Mouse (Mus musculus): ENCODE data around the gene Psd4. TPM values are rescaled to one million over a fixed set of nuclear protein-coding genes. Genes with fewer than 3 reads are reported as not detected.

Psd4 gene
- total and polyA plus RNA-seq, 3 experiments: 54.8 to 66.8 (median 55.0) TPM

DNA sequence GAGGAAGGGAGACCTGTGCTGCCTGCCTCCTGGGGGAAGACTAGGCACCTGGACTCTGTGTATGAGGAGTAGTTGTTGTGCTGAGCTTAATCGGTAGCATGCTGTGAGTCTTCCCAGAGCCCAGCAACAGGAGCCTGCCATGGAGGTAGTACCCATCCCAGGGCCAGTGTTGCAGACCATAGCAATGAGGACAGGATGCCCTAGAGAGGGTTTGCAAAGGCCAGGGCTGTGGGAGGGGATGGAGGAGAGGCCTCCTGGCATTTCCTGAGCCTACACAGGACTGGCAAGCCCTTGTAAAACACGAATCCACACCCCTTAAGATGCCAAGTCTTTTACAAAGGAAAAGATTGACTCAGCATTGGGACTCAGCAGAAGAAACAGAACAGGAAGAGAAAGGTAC lies 49.7 kb downstream of the Psd4 start:
- Histone ChIP-seq H3K27ac (ENCODE audit: insufficient read depth, low read depth) (no peak overlapping the region), H3K9ac (ENCODE audit: insufficient read depth, low read depth) (no peak overlapping the region), H3K27me3 (replicated peaks) (no peaks in the 10 kb centered on the region), H3K36me3 (replicated peaks in 1 of 2; ENCODE audit: control insufficient read depth in 1 of 2, insufficient read depth in 1 of 2, low read length in 1 of 2) (no peaks in the 10 kb centered on the region), H3K9me3 (replicated peaks; ENCODE audit: low read length) (no peaks in the 10 kb centered on the region), H3K4me1 (ENCODE audit: control insufficient read depth in 1 of 2, insufficient read depth in 2 of 2) (no peaks in the 10 kb centered on the region), H3K79me2 (replicated peaks; ENCODE audit: control insufficient read depth, extremely low read depth, insufficient read depth, poor library complexity, severe bottlenecking) (no peaks in the 10 kb centered on the region), H3K4me3 (replicated peaks in 1 of 3; ENCODE audit: low read depth in 2 of 3, low read length in 2 of 3, poor library complexity in 1 of 3) (no peak overlapping the region), H3K4me2 (ENCODE audit: insufficient read depth, low read depth, poor library complexity, severe bottlenecking) (no peak overlapping the region)
- in situ Hi-C loops (cut with MboI; ENCODE audit: low pct_ligation_motif_present, low pct_unique_long_range_greater_than_20kb, low sequenced_read_pairs) (loop anchor here (25.0 kb wide), 1 partner anchor 345 kb away; the partner anchor contains the start of gene Cacna1b), dilution Hi-C loops (cut with MboI; ENCODE audit: extremely low pct_ligation_motif_present, extremely low pct_unique_long_range_greater_than_20kb, low sequenced_read_pairs) (no loop called here)
- DNase-seq (ENCODE audit: extremely low read depth): no peak
- no peak for TF ChIP-seq POLR2A (IDR thresholded peaks at IDR 0.05; ENCODE audit: low read depth, low read length)

DNA sequence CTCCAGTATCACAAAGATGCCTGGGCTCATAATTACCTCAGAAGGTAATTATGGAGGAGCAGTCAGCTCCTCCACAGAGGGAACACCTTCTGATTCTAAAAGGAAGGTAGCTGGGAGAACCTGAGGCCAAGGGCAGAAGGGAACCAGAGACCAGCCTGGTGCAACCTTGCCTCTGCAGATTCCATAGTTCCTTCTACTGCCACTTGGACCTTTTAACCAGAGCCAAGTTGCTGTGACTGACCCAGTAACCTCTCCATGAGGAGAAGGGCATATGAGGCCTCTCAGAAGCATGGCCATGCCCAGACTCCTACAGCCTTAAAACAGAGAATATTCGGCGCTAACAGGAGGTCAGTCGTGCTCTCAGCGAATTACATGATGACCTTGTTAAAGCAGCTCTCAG lies 50.2 kb downstream of the Psd4 start:
- Histone ChIP-seq H3K36me3 (replicated peaks in 1 of 2; ENCODE audit: control insufficient read depth in 1 of 2, insufficient read depth in 1 of 2, low read length in 1 of 2) (no peaks in the 10 kb centered on the region), H3K4me1 (ENCODE audit: control insufficient read depth in 1 of 2, insufficient read depth in 2 of 2) (no peaks in the 10 kb centered on the region), H3K27ac (ENCODE audit: insufficient read depth, low read depth) (no peak overlapping the region), H3K4me2 (ENCODE audit: insufficient read depth, low read depth, poor library complexity, severe bottlenecking) (no peak overlapping the region), H3K9ac (ENCODE audit: insufficient read depth, low read depth) (no peak overlapping the region), H3K79me2 (replicated peaks; ENCODE audit: control insufficient read depth, extremely low read depth, insufficient read depth, poor library complexity, severe bottlenecking) (no peaks in the 10 kb centered on the region), H3K9me3 (replicated peaks; ENCODE audit: low read length) (no peaks in the 10 kb centered on the region), H3K27me3 (replicated peaks) (no peaks in the 10 kb centered on the region), H3K4me3 (replicated peaks in 1 of 3; ENCODE audit: low read depth in 2 of 3, low read length in 2 of 3, poor library complexity in 1 of 3) (no peak overlapping the region)
- dilution Hi-C loops (cut with MboI; ENCODE audit: extremely low pct_ligation_motif_present, extremely low pct_unique_long_range_greater_than_20kb, low sequenced_read_pairs): no loop called here
- DNase-seq (ENCODE audit: extremely low read depth): no peak
- in situ Hi-C loops (cut with MboI; ENCODE audit: low pct_ligation_motif_present, low pct_unique_long_range_greater_than_20kb, low sequenced_read_pairs): loop anchor here (25.0 kb wide), 1 partner anchor 345 kb away; the partner anchor contains the start of gene Cacna1b
- TF ChIP-seq SMC3 (IDR thresholded peaks at IDR 0.05; ENCODE audit: low read depth, low read length) (no peak), USF2 (conservative IDR thresholded peaks at IDR 0.05; ENCODE audit: low read depth, low read length) (no peak), GABPA (IDR thresholded peaks at IDR 0.05; ENCODE audit: insufficient replicate concordance, low read depth, low read length) (no peak), UBTF (IDR thresholded peaks at IDR 0.05; ENCODE audit: low read depth, low read length) (no peak), ZC3H11A (IDR thresholded peaks at IDR 0.05; ENCODE audit: low read depth, low read length) (no peak), MYC (IDR thresholded peaks at IDR 0.05; ENCODE audit: low read depth, low read length) (no peak), CHD1 (IDR thresholded peaks at IDR 0.05; ENCODE audit: low read depth, low read length) (no peak), RAD21 (IDR thresholded peaks at IDR 0.05; ENCODE audit: low read depth, low read length) (no peak), ETS1 (conservative IDR thresholded peaks at IDR 0.05; ENCODE audit: low read depth, low read length) (no peak), NRF1 (IDR thresholded peaks at IDR 0.05; ENCODE audit: low read depth, low read length) (no peak), EP300 (IDR thresholded peaks at IDR 0.05; ENCODE audit: low read length) (no peak), MAZ (IDR thresholded peaks at IDR 0.05; ENCODE audit: low read depth, low read length) (no peak), TCF12 (IDR thresholded peaks at IDR 0.05; ENCODE audit: low read depth, low read length) (no peak), POLR2A (IDR thresholded peaks at IDR 0.05; ENCODE audit: low read depth, low read length) (no peak), JUN (IDR thresholded peaks at IDR 0.05; ENCODE audit: insufficient read depth, low read depth, low read length) (no peak), MAFK (IDR thresholded peaks at IDR 0.05; ENCODE audit: insufficient replicate concordance, low read length) (no peak), ELF1 (IDR thresholded peaks at IDR 0.05; ENCODE audit: low read depth, low read length) (no peak), ZNF384 (IDR thresholded peaks at IDR 0.05; ENCODE audit: low read depth, low read length) (no peak), TBP (conservative IDR thresholded peaks at IDR 0.05; ENCODE audit: low read depth, low read length) (no peak)

Measured in CH12.LX (cell line).